Mouse (Mus musculus): ENCODE measurements around the gene Stn1. TPM values are rescaled to one million over a fixed set of nuclear protein-coding genes. Genes with fewer than 3 reads are reported as not detected.
"Not testable (repeated sequence)": the region's sequence is repeated elsewhere in the genome, so short reads cannot be mapped to it uniquely, and the experiment has no call there.

Gene Stn1
- total RNA-seq (2021) = 1 to 10 TPM; 5.8 to 6.0 TPM
- long read RNA-seq, experiment 1, transcript Stn1-201 (10 exons, 1,992 nt) = major isoform, 5 of 5 reads
- long read RNA-seq, experiment 1, partial matches to known transcripts = 0 of 5 reads
- long read RNA-seq, experiment 1, other reads (novel, unspliced or antisense) = 0 of 5 reads
- long read RNA-seq, experiment 2, transcript Stn1-201 (10 exons, 1,992 nt) = major isoform, 7 of 8 reads
- long read RNA-seq, experiment 2, partial matches to known transcripts = 0 of 8 reads
- long read RNA-seq, experiment 2, other reads (novel, unspliced or antisense) = 1 of 8 reads

DNA sequence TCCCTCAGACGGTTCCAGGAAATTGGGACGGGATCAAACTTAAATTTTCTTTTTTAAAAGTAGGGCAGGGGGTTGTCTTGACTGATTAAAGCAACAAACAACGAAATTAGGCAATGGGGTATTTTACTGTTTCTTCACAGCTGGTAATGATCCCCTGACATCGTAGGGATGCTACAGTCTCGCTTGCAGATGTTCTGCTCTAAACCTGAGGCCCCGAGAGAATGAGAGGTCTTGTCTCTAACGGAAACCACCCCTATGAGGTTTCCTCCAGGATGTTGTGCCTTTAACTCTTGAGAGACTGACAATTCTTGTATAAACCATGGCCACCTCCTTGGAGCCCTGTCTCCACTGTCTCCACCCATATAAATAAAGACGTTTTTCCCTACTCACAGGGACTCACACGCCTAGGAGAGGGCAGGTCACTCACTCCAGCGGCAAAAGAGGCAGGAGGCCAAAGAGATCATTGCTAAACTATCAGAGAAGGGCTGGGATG lies at the start of gene Stn1:
Stn1 (minus strand) TSS at position 208 of the 493 bp plus-strand sequence.
- DNase-seq = no peak

DNA sequence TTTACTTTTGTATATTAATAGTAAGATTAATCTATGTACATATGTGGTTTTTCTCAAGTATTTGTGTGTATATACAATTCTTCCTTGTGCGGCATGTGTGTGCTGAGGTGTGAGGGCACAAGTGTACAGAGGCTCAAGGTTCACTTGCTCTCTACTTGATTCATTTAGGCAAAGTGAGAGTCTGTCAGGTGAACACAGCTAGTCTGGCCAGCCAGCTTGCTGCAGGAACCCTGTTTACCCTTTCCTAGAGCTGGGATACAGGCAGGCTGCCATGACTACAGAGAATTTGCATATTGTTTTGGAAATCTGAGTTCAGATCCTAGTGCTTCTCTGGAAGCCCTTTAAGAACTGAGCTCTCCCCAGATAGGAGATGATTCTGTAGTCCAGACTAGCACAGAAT lies 49.7 kb upstream of the Stn1 start:
- DNase-seq = no peak

DNA sequence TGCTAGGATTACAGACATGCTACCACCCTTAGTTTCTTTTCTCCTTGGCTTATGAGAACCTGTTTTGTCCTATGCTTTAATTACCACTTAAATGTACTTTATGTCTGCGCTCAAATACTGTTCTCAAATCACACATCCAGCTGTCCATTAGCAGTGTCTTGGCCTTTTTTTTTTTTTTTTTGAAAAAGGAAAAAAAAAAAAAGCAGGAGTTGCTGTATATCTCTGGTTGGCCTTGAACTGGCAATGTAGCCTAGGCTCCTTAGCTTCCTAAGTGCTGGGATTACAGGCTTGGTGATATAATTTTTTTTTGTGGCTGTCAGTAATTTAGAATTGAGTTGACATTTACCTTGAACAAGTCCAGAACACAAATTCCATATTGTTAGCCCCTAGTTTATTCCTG lies 48.5 kb upstream of the Stn1 start:
- no peak for DNase-seq

DNA sequence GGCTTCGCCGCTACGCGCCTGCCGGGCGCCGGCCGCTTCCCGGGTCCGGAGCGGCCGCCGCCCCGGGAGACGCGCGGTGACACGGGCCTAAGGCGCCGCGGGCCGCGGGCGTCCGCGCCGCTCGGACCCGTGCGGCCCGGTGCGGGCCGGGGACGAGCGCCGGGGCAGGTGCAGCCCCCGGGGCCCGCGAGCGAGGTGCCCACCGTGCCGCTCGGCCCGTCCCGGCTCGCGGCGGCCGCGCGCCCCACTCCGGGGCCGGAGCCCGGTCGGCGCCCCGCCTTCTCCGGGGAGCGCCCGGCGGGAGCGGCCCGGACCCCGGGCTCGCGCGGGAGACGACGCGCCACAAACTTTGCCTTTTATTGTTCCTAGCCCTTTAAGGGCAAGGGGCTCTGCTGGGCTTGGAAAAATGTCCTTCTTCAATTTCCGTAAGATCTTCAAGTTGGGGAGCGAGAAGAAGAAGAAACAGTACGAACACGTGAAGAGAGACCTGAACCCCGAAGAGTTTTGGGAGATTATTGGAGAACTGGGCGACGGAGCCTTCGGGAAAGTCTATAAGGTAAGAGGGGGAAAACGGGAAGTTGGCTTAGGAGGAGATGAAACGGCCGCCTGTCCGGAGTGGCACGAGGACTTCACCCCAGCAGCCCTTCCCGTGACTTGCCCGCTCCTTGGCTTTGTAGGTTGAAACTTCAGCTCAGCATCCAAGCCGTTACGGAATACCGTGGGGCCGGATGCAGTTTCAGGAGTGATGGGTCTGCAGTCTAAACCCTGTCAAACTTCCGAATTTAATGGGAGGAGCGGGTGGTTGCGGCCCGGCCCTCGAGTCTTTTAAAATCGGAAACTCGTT lies 42.7 kb upstream of the Stn1 start:
- DNase-seq = peak; percentile 18

DNA sequence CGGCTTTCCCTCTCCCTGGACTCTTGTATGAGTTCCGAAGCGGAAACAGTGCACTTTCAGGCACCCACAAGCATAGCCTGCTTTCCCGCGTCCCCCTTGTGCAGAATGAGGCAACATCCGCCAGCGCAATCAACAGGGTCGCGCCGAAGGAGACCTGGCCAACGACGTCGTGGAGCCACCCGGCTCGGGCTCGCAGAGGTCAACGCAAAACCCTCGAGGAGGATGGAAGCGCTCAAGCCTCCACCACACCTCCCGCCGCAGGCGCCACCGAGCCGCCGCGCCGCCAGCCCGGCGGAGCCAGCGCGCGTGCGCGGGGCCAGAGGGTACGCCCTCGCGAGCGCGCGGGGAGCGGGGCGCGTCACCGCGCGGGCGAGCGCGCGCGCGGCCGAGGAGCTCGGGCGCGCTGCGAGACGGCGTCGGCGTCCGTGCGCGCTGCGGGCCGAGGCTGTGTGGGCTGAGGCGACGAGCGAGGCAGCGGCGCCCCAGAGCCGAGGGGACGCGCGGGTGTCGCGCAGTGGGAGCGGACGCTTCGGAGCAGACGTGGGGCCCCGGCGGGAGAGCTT lies 42.0 kb upstream of the Stn1 start, which contains the start of gene Slk:
Slk (plus strand) TSS at position 454 of the 563 bp plus-strand sequence.
- DNase-seq = peak; percentile 75

DNA sequence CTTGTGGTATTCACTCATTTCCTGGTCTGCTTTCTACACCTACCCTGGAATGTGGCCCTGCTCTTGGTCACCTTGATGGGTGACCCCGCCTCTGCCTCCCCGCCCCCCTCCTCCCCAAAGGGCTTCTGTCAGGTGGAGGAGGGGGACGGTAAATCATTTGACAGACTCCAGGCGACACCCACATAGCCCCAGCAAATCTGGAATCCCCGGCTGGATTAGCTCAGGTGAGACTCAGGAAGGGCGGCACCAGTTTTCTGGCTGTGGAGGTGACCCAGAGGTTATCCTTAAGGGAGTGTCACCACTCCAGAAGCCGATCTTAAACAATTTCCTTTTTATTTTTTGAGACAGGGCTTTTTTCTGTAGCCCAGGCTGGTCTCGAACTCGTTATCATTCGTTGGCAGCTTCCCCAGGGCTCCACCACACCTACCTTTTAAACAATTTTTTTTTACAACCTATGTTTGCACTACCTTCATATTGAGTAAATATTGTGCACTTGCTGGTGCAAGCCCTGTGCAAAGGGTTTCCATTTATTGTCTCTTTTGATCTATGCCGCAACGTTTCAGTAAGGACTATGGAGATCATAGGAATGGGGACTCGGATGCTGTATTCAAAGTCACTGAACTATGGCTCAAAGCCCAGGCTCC lies 41.4 kb upstream of the Stn1 start:
- DNase-seq = no peak

DNA sequence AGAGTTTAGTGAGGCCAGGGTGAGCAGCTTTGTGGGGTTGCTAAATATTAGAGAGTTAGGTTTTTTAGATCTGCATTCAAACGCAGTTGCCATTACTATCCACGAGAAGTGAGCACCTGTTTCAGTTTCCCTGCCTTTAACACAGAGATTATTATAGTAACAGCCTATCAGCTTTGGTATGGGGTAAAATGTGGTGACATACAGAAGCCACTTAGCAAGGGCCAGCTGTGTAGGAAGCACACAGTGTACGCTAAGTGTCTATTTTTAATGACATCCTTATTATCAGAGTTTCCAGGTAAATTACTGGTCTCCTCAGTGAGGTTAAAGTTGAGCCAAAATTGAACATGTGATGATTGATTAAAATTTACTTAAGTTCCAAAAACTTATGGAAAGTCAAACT lies 36.4 kb upstream of the Stn1 start:
- DNase-seq = no peak

DNA sequence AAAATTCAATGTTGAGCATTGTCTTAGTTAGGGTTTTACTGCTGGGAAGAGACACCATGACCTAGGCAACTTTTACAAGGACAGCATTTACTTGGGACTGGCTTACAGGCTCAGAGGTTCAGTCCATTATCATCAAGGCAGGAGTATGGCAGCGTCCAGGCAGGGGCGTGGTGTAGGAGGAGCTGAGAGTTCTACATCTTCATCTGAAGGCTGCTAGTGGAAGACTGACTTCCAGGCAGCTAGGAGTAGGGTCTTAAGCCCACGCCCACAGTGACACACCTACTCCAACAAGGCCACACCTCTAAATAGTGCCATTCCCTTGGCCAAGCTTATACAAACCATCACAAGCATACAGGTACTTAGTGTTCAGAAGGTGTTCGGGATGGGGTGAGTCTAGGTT lies 34.7 kb upstream of the Stn1 start:
- DNase-seq = not testable (repeated sequence)

DNA sequence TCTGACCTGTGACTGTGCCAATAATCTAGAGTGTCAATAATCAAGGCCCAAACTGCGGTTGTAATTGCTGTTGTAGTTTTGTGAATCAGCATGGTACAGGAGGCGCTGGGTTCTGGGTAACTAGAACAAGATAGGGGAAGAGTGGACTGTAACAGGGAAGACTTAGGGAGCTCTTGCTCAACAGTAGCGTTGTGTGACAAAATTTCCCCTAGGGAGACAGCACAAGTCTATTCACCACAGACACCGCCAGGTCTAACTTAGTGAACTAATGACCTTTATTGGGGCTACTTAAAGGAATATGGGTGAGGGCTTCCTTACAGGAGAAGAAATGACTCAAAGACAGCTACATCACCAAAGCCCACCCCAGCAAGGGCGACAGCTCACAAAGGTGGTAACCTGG lies 32.7 kb upstream of the Stn1 start:
- DNase-seq = no peak

DNA sequence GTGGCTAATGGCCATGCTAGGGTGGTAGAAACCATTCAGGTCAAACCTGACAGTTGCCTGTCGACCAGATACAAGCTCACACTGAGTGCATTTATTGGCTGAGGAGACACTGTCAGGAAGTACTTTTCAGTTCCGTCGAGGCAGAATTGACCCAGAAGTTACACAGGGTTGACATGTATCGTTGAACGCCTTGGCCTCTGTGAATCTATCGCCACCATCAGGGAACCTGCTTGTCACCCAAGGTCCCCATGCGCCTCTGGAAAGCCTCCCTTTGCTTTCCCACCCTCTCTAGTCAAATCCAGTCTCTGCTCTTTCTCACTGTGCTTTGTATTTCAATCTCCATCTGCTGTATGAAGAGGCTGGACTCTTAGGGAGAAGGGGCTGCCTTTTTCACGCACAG lies 28.7 kb upstream of the Stn1 start:
- DNase-seq = no peak

DNA sequence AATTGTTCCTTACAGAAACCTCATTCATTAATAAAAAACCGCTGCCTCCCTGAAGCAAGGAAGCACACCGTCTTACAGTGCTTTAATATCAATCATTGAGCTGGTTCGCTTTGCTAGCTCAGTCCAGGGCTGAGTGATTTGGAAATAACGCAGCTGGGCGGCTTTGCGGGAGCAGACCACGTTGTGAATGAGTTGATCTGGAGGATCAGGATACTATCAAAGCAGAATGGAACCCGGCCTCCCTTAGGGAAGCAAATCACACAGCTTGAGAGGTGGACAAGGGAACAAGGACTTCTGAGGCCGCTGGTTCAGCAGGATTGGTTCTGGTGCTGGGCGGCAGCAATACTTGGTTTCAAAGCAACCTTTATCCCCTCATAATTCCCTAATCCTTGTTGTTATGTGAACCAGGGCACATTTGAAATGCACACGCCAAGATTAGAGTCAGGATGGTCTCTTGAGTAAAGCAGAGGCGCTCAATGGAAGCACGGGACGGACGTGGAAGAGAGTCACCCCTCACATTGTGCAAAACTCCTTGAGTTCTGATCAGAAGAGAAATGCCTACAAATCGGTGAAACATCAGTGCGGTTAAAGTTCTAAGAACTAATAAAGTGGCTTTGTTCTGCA lies 27.8 kb upstream of the Stn1 start:
- no peak for DNase-seq

DNA sequence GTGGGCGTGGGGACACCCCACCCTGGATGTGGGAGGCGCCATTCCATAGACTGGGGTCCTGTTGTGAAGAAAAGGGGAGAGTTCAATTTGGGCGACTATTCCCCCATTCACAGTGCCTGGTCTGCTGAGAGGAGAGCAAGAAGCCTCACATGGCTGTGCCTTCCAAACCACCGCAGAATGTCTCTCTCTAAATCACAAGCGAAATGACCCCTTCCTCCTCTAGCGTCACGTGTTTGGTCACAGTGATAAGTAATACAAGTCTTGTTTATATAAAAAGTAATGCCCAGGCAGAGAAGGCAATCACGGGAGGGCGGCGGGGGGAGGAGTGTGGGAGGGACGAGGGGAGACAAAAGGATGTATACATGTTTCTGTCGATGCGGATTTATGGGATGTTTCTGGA lies 26.4 kb upstream of the Stn1 start:
- DNase-seq = no peak

DNA sequence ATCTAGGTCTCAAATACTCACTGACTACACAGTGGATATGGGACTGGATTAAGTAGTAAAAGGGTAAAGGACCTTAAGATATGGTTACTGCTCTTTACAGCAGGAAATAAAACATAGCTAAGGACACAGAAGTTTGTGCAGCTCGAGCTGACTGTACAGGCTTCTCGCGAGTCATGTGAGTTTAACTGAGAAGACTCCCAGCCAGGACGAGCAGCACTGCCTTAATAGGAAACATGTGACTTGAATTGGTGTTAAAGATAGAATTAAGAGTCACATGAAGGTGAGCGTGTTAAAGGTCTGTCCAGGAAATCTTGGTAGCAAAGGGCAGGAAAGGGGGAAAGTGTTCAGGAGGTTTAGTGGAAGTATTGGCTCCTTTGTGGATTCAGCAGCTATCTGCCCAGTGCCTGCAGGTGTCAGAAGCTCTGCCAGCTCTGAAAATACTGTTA lies 24.7 kb upstream of the Stn1 start:
- DNase-seq = no peak

DNA sequence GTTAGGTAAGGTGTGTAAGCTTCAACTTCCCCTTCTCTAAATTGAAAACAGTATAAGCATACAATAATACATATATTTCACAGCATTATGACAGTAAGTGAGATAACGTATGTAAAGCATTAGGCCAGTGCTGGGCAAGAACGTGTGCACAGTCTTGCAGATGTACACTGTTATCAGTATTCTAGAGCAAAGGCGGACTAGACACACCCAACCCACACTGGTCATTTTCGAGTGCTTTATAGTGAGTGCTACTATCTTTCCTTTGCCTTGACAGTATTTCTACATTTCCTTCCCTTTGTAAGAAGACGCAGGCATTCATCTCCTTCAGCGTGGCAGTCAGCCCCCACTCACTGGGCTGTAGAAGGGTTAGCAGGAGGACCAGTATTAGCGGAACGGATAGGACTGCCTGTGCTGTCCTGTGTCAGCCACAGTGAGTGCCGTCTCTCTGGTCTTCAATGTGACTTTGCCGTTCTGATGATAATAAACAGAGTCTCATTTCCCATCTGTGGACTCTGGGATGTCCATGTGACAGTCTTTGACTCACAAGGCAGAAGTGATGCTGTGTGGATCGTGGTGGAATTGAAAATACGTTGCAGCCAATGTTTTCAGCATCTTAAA lies 23.3 kb upstream of the Stn1 start:
- no peak for DNase-seq

DNA sequence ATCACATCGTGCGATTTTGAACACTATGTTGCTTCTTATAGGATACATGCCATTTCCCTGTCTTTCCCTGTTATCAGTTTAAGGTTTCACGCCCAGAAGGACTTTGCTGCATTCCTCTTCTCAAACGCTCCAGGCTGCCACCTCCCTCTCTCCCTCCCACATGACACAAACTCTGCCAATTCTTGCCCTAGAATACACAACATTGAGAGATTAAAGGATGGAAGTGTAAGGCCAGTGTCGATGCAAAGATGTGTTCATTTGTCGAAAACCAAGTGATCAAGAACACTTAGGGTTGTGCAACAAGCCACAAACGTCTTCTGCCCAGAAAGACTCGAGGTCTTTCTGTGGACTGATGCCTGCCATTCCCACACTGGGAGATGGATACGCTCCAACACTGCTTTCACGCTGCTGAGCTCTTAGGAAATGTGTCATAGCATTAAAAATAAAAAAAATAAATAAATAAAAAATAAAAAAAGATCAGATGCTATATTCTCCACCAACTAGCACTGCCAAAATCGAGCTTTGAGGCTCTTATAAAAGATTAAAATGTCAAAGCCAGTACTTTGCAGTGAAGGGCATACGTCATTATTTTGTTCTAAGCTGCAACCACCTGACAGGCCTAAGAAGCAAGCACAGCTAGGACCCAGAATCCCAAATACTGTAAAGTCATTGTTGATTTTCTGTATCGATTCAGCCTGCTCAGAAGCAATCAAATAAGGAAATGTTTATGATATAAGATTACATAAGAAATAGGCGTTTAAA lies 22.6 kb upstream of the Stn1 start:
- DNase-seq = no peak

DNA sequence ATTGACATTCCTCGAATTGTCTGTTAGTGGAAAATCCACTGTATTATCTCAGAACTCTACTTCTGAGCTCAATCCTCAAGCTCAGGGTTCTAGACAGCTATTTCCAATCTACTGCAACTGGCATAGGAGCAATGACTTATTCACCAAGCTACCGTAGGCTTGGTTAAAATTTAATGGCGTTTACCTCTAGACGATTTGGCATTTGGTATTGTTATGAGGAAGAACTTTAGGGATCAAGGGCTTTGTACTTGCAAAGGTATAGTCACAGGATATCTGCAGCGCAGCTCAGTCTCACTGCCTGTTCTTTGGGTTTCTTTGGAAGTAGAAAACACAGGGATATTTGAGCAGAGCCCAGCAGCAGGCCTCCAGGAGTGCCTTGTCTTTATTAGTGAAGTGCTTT lies 21.8 kb upstream of the Stn1 start:
- DNase-seq = no peak

DNA sequence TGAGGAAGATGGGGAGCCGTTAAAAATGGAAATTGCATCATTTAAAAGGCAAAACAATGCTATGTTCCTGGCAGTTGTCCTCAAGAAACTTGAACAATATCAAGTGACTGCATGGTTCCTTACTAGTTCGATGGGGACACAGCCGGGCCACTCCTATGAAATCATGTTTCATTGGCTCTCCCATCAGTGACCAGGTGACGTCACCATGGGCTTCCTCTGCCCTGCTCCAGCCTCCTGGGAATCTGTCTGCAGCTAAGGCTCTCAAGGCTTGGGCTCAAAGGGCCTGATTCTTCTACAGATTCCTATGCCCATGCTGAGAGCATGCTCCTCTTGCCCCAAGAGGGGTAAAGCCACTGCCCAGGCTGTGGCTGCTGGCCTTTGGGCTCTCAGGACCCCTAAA lies 12.3 kb upstream of the Stn1 start:
- no peak for DNase-seq

DNA sequence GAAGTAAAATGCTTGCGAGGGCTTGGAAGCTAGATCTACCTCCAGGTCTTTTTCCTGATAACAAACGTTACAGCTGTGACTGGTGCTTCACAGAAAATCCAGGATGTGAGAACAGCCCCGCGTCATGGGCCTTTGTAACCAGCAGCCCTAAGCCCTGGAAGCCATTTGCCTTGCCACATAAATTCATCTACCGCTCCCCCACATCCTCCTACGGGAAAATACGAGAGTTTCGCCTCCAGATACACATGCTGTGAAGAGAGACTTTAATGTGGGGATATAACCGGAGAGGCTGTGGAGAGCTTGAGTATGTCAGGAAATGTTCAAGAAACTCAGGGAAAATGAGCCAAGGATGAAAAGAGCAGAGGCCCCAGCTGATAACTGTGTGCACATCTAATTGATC lies 11.9 kb upstream of the Stn1 start:
- no peak for DNase-seq

DNA sequence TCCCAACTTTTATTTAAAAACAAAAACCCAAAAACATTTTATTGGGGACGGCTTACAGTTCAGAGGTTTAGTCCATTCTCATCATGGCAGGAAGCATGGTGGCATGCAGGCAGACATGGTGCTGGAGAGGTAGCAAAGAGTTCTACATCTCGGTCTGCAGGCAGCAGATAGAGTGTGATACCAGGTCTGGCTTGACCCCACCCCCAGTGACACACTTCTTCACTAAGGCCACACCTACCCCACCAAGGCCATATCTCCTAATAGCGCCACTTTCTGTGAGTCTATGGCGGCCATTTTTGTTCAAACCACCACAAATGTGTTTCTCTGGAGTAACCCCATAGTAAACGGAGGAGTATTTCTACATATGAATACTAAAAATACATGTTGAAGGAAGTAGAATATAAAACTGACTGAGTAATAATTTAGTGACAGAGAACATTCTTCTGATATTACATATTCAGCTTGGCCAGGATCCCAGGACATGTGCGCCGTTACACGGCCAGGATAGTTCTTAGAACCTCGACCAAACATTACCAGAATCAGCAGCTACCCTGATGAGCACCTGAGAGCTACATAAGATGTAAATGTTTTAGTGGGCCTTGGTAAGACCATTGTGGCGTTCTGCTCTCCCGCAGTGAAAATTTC lies 11.2 kb upstream of the Stn1 start:
- DNase-seq = no peak

DNA sequence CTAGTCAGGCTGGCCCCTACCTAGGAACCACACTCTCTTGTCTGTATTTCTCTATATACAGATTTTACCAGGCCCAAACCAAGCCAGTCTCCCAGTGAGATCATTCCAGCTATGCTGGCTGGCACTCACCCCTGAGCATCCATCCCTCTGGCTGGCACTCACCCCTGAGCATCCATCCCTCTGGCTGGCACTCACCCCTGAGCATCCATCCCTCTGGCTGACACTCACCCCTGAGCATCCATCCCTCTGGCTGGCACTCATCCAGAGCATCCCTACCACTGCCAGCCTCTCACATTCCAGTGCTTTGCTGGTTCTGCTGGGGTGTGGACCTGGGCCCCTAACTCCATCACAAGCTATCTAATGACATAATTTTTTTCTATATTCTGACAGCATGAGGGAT lies 8.2 kb upstream of the Stn1 start:
- DNase-seq = no peak

All from gastrocnemius, postnatal 25 days (tissue).